Mouse (Mus musculus) kidney, embryonic 16.5 days (tissue): ENCODE data around the gene Mug1. TPM values are rescaled to one million over a fixed set of nuclear protein-coding genes. Genes with fewer than 3 reads are reported as not detected.
"Not testable (repeated sequence)": the region's sequence is repeated elsewhere in the genome, so short reads cannot be mapped to it uniquely, and the experiment has no call there.

Source experiments
- ATAC-seq: fragments of 200-750 bp; cut with Nextera tagmentation; 2 replicates; pipeline ENCODE4 v1.8.0; 2017; ENCODE audit warnings: moderate TSS enrichment; ENCODE audit not compliant: low FRiP score, low TSS enrichment
- H3K27ac ChIP-seq: fragments of 300-500 bp; sonication (generic); 2 replicates; pipeline ENCODE4 v1.5.1; 2014; ENCODE audit warnings: low read length
- H3K27me3 ChIP-seq: fragments of 300-500 bp; sonication (generic); 2 replicates; pipeline ENCODE4 v1.6.1; 2014; ENCODE audit warnings: low read length, control low read depth, mixed read lengths; ENCODE audit not compliant: insufficient read depth
- H3K36me3 ChIP-seq: fragments of 300-500 bp; sonication (generic); 2 replicates; pipeline ENCODE4 v1.6.1; 2014; ENCODE audit warnings: low read length, control low read depth, mixed read lengths; ENCODE audit not compliant: insufficient read depth
- H3K4me1 ChIP-seq: fragments of 300-500 bp; sonication (generic); 2 replicates; pipeline ENCODE4 v1.6.1; 2014; ENCODE audit warnings: low read length, control low read depth, mixed read lengths; ENCODE audit not compliant: insufficient read depth
- H3K4me2 ChIP-seq: fragments of 300-500 bp; sonication (generic); replicated peaks from 2 replicates; pipeline ENCODE4 v1.6.1; 2014; ENCODE audit warnings: low read depth, low read length
- H3K4me3 ChIP-seq: fragments of 300-500 bp; sonication (generic); 2 replicates; pipeline ENCODE4 v1.5.1; 2014; ENCODE audit warnings: mild to moderate bottlenecking, low read length
- H3K9ac ChIP-seq: fragments of 300-500 bp; sonication (generic); replicated peaks from 2 replicates; pipeline ENCODE4 v1.6.1; 2014; ENCODE audit warnings: low read length
- H3K9me3 ChIP-seq: fragments of 300-500 bp; sonication (generic); 2 replicates; pipeline ENCODE4 v1.6.1; 2016; ENCODE audit warnings: low read length, control low read depth
- WGBS: fragments of 180-500 bp; shearing (Covaris S2); extraction: QIAGEN DNeasy Blood & Tissue Kit; methylation state at CpG from one replicate; pipeline ENCODE4 v1.1.7; 2014; 5-methylcytosine and 5-hydroxymethylcytosine counted together
- polyA plus RNA-seq: library from polyadenylated mRNA; unstranded; fragments of >200 nt; fragmentation: Nextera tagmentation; extraction: Ambion mirVana; gene quantifications from 2 replicates; pipeline ENCODE4 v1.2.1, GENCODE M21; 2015

Mug1 gene
- polyA plus RNA-seq: not detected in 2 replicates

GRCm38 (mm10) chr6:121838271-121838670 is at the start of gene Mug1:
Gene Mug1, plus strand, starts transcription at chr6:121838541.
- H3K4me3 ChIP-seq, H3K27ac ChIP-seq, H3K4me1 ChIP-seq, H3K27me3 ChIP-seq, H3K4me2 ChIP-seq, ATAC-seq, H3K9ac ChIP-seq, H3K36me3 ChIP-seq, H3K9me3 ChIP-seq: not testable (repeated sequence)
- 70% methylated on average over 4 of the region's 4 CpGs for WGBS

- no peak overlapping the region for H3K4me3 ChIP-seq
- no peak for ATAC-seq
Measured at GRCm38 (mm10) chr6:121828034-121828433, 10.3 kb upstream of the Mug1 start.

GRCm38 (mm10) chr6:121836361-121836760 is 2.0 kb upstream of the Mug1 start:
- no peak for ATAC-seq
- H3K27me3 ChIP-seq: no peaks in the 10 kb centered on the region
- no peaks in the 10 kb centered on the region for H3K36me3 ChIP-seq
- no peaks in the 10 kb centered on the region for H3K4me1 ChIP-seq
- 81% methylated on average over 1 of the region's 1 CpGs for WGBS
- H3K4me2 ChIP-seq: no peak overlapping the region
- 0 out of 2 replicates have a peak, but pooled peaks cover 2% of the 10 kb centered on the region for H3K9me3 ChIP-seq
- H3K9ac ChIP-seq: no peak overlapping the region
- no peak overlapping the region for H3K27ac ChIP-seq
- H3K4me3 ChIP-seq: no peak overlapping the region

More at GRCm38 (mm10) chr6:121828034-121828433, 10.3 kb upstream of the Mug1 start:
- Histone ChIP-seq H3K9me3 (no peaks in the 10 kb centered on the region), H3K36me3 (no peaks in the 10 kb centered on the region), H3K9ac (no peak overlapping the region), H3K4me2 (no peak overlapping the region), H3K4me1 (no peaks in the 10 kb centered on the region), H3K27me3 (no peaks in the 10 kb centered on the region), H3K27ac (no peak overlapping the region)
- WGBS: 76% methylated on average over 4 of the region's 4 CpGs

GRCm38 (mm10) chr6:121848378-121848777 is 10.0 kb downstream of the Mug1 start:
- ATAC-seq: no peak
- no peaks in the 10 kb centered on the region for H3K4me1 ChIP-seq
- WGBS: 38% methylated on average over 1 of the region's 1 CpGs
- no peak overlapping the region for H3K4me2 ChIP-seq
- H3K4me3 ChIP-seq: no peak overlapping the region
- H3K27me3 ChIP-seq: no peaks in the 10 kb centered on the region
- no peak overlapping the region for H3K9ac ChIP-seq
- H3K27ac ChIP-seq: no peak overlapping the region
- no peaks in the 10 kb centered on the region for H3K36me3 ChIP-seq
- no peaks in the 10 kb centered on the region for H3K9me3 ChIP-seq

Other genes with a start within 250 kb of the Mug1 start
- 0.94 and 1.2 TPM in 2 replicates for gene A2m, start 203.2 kb upstream of the Mug1 start, polyA plus RNA-seq
- gene Gm7298, start 105.6 kb upstream of the Mug1 start, polyA plus RNA-seq: not detected in 2 replicates
- gene Mug2, start 168.2 kb downstream of the Mug1 start, polyA plus RNA-seq: not detected in 2 replicates